Mouse (Mus musculus) MEL (cell line): ENCODE results near the gene Nhsl2. TPM values are rescaled to one million over a fixed set of nuclear protein-coding genes. Genes with fewer than 3 reads are reported as not detected.
A peak's percentile ranks its signal among the peaks of the same experiment; 100 is the strongest.

Experiments used
- DNase-seq: peaks from one replicate; pipeline ENCODE4 v3.0.0; 2011; ENCODE audit warnings: low read depth, low spot score
- H3K27ac ChIP-seq: 2 replicates; pipeline ENCODE4 v1.5.1; 2012; ENCODE audit warnings: low read depth, mild to moderate bottlenecking, control low read depth, low read length, moderate library complexity; ENCODE audit not compliant: control insufficient read depth
- H3K27me3 ChIP-seq, 2 experiments: fragments of 150-350 bp in 1 of 2; sonication (generic) in 1 of 2; 2 replicates each; pipeline ENCODE4 v1.6.1; 2012; ENCODE audit warnings: low read length in 2 of 2, mild to moderate bottlenecking in 2 of 2, improper control_type of control experiment in 1 of 2, moderate library complexity in 1 of 2; ENCODE audit not compliant: insufficient read depth in 2 of 2, control insufficient read depth in 1 of 2
- H3K36me3 ChIP-seq, 2 experiments: 2 replicates each; pipeline ENCODE4 v1.6.1; 2012 to 2014; ENCODE audit warnings: low read length in 2 of 2, improper control_type of control experiment in 1 of 2, inconsistent platforms in 1 of 2, mild to moderate bottlenecking in 1 of 2; ENCODE audit not compliant: insufficient read depth in 2 of 2, control insufficient read depth in 1 of 2
- H3K4me1 ChIP-seq, 2 experiments: fragments of 150-350 bp in 1 of 2; sonication (generic) in 1 of 2; 2 replicates each; pipeline ENCODE4 v1.6.1; 2012; ENCODE audit warnings: low read length in 2 of 2, improper control_type of control experiment in 1 of 2, mild to moderate bottlenecking in 1 of 2; ENCODE audit not compliant: insufficient read depth in 2 of 2, control insufficient read depth in 1 of 2
- H3K4me3 ChIP-seq, 2 experiments: fragments of 150-350 bp in 1 of 2; sonication (generic) in 1 of 2; 2 replicates each; pipeline ENCODE4 v1.5.1; 2012; ENCODE audit warnings: low read depth in 2 of 2, low read length in 2 of 2, mild to moderate bottlenecking in 2 of 2, moderate library complexity in 2 of 2, control low read depth in 1 of 2, improper control_type of control experiment in 1 of 2; ENCODE audit not compliant: control insufficient read depth in 1 of 2, insufficient read depth in 1 of 2
- H3K79me2 ChIP-seq: 2 replicates; pipeline ENCODE4 v1.6.1; 2012; ENCODE audit warnings: mild to moderate bottlenecking, low read length, moderate library complexity; ENCODE audit not compliant: control insufficient read depth, poor library complexity, insufficient read depth
- H3K9ac ChIP-seq: 2 replicates; pipeline ENCODE4 v1.6.1; 2012; ENCODE audit warnings: low read depth, mild to moderate bottlenecking, control low read depth, low read length, moderate library complexity; ENCODE audit not compliant: control insufficient read depth, poor library complexity, severe bottlenecking
- H3K9me3 ChIP-seq: fragments of 150-350 bp; sonication (generic); replicated peaks from 2 replicates; pipeline ENCODE4 v1.6.1; 2012; ENCODE audit warnings: mild to moderate bottlenecking, low read length, improper control_type of control experiment, moderate library complexity; ENCODE audit not compliant: insufficient read depth
- BHLHE40 ChIP-seq: IDR thresholded peaks from 2 replicates; pipeline ENCODE4 v1.6.1; 2012; ENCODE audit warnings: low read depth, mild to moderate bottlenecking, inconsistent platforms, low read length, improper control_type of control experiment, borderline replicate concordance
- CHD1 ChIP-seq: IDR thresholded peaks from 2 replicates; pipeline ENCODE4 v1.6.1; 2012; ENCODE audit warnings: low read depth, mild to moderate bottlenecking, inconsistent platforms, low read length, improper control_type of control experiment
- ETS1 ChIP-seq: IDR thresholded peaks from 2 replicates; pipeline ENCODE4 v1.6.1; 2012; ENCODE audit warnings: low read depth, mild to moderate bottlenecking, inconsistent platforms, low read length, improper control_type of control experiment, moderate library complexity
- GABPA ChIP-seq: IDR thresholded peaks from 2 replicates; pipeline ENCODE4 v1.6.1; 2012; ENCODE audit warnings: low read depth, mild to moderate bottlenecking, inconsistent platforms, low read length, improper control_type of control experiment, moderate library complexity
- JUND ChIP-seq: IDR thresholded peaks from 2 replicates; pipeline ENCODE4 v1.6.1; 2011; ENCODE audit warnings: low read depth, mild to moderate bottlenecking, improper control_type of control experiment, low read length
- KAT2A ChIP-seq: conservative IDR thresholded peaks from 2 replicates; pipeline ENCODE4 v1.6.1; 2012; ENCODE audit warnings: low read depth, low read length, improper control_type of control experiment, inconsistent platforms
- MAX ChIP-seq: IDR thresholded peaks from 2 replicates; pipeline ENCODE4 v1.6.1; 2011; ENCODE audit warnings: low read length, improper control_type of control experiment
- MEF2A ChIP-seq: IDR thresholded peaks from 2 replicates; pipeline ENCODE4 v1.6.1; 2014; ENCODE audit warnings: low read depth, mild to moderate bottlenecking, inconsistent platforms, low read length, improper control_type of control experiment; ENCODE audit not compliant: poor library complexity, insufficient replicate concordance, severe bottlenecking; ENCODE audit errors: extremely low read depth
- MYC ChIP-seq: IDR thresholded peaks from 2 replicates; pipeline ENCODE4 v1.6.1; 2011; ENCODE audit warnings: low read depth, mild to moderate bottlenecking, low read length, improper control_type of control experiment, moderate library complexity
- NELFE ChIP-seq: IDR thresholded peaks from 2 replicates; pipeline ENCODE4 v1.6.1; 2011; ENCODE audit warnings: low read depth, low read length, improper control_type of control experiment
- NRF1 ChIP-seq: IDR thresholded peaks from 2 replicates; pipeline ENCODE4 v1.6.1; 2014; ENCODE audit warnings: low read depth, mild to moderate bottlenecking, inconsistent platforms, low read length, improper control_type of control experiment, moderate library complexity; ENCODE audit not compliant: poor library complexity, insufficient read depth, severe bottlenecking
- POLR2A ChIP-seq, 2 experiments: IDR thresholded peaks; 2 replicates each; pipeline ENCODE4 v1.6.1; 2011 to 2012; ENCODE audit warnings: low read length in 2 of 2, mild to moderate bottlenecking in 2 of 2, control low read depth in 1 of 2, improper control_type of control experiment in 1 of 2, low read depth in 1 of 2, moderate library complexity in 1 of 2; ENCODE audit not compliant: control insufficient read depth in 1 of 2, insufficient read depth in 1 of 2, poor library complexity in 1 of 2
- POLR2AphosphoS2 ChIP-seq: IDR thresholded peaks from 2 replicates; pipeline ENCODE4 v1.6.1; 2011; ENCODE audit warnings: low read length, improper control_type of control experiment
- POLR2AphosphoS5 ChIP-seq: IDR thresholded peaks from 2 replicates; pipeline ENCODE4 v1.6.1; 2012; ENCODE audit warnings: low read depth, borderline replicate concordance, mild to moderate bottlenecking, inconsistent platforms, low read length, moderate library complexity, mixed read lengths
- SIN3A ChIP-seq: IDR thresholded peaks from 2 replicates; pipeline ENCODE4 v1.6.1; 2012; ENCODE audit warnings: low read length, improper control_type of control experiment, inconsistent platforms
- TCF12 ChIP-seq: IDR thresholded peaks from 2 replicates; pipeline ENCODE4 v1.6.1; 2014; ENCODE audit warnings: low read depth, mild to moderate bottlenecking, inconsistent platforms, low read length, improper control_type of control experiment, moderate library complexity
- USF2 ChIP-seq, 2 experiments: IDR thresholded peaks; 2 replicates each; pipeline ENCODE4 v1.6.1; 2011 to 2012; ENCODE audit warnings: improper control_type of control experiment in 2 of 2, low read length in 2 of 2, borderline replicate concordance in 1 of 2, inconsistent platforms in 1 of 2, low read depth in 1 of 2, mild to moderate bottlenecking in 1 of 2; ENCODE audit not compliant: insufficient read depth in 1 of 2
- ZC3H11A ChIP-seq: IDR thresholded peaks from 2 replicates; pipeline ENCODE4 v1.6.1; 2012; ENCODE audit warnings: low read depth, mild to moderate bottlenecking, inconsistent platforms, low read length, improper control_type of control experiment
- ZKSCAN1 ChIP-seq: IDR thresholded peaks from 2 replicates; pipeline ENCODE4 v1.6.1; 2012; ENCODE audit warnings: low read depth, mild to moderate bottlenecking, inconsistent platforms, low read length, improper control_type of control experiment, moderate library complexity
- ZMIZ1 ChIP-seq: IDR thresholded peaks from 2 replicates; pipeline ENCODE4 v1.6.1; 2012; ENCODE audit warnings: low read depth, mild to moderate bottlenecking, inconsistent platforms, low read length, improper control_type of control experiment, moderate library complexity
- polyA plus RNA-seq, 2 experiments: library from polyadenylated mRNA; stranded (reverse) in 1 of 2; unstranded in 1 of 2; fragments of >175 nt in 1 of 2; fragments of >200 nt in 1 of 2; gene quantifications; 2 replicates each; pipeline versions ENCODE4 v1.2.1 to v1.2.4; 2012; ENCODE audit warnings: low replicate concordance in 2 of 2, low read depth in 1 of 2; ENCODE audit not compliant: insufficient read length in 2 of 2, insufficient read depth in 1 of 2, missing spikeins in 1 of 2
- total RNA-seq: library from RNA; depleted of rRNA; stranded (reverse); fragments of 300-350 nt; gene quantifications from 2 replicates; pipeline ENCODE4 v1.2.3, GENCODE M21; 2012

Nhsl2 gene
- total and polyA plus RNA-seq, 3 experiments, result 0.01 to 0.23 TPM; not detected in 1

DNA sequence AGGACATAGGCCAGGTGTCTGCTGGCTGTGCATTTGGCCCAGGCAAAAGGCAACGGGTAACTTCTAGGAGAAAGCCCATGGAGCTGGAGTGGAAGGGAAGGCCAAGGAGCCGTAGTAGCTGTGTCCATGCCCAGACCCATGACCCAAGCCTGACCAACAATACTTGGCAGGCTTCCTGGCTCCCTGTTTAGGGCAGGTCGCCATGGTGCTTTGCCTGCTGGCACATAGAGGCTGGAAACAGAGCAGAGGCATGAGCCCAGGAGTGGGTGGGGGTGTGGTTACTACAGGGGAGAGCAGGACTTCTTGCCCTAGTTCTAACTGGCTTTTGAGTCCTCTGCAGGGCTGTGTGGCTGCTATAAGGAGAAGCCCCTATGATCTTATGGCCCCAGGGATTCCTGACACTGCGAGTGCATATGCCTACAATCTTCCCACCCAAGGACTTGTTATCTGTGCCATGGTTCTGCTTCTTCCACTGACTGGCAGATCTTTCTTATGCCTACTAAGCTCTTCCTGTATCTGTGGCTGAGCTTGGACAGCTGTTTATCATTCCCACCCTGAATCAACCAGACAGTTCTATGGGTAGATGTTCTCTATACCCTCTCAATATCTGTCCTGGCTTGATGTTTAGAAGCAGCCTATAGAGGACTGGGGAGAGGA is 40.8 kb downstream of the Nhsl2 start:
- TF ChIP-seq MEF2A (no peak), CHD1 (no peak), ZMIZ1 (no peak), ETS1 (no peak), MAX (no peak), NRF1 (no peak), POLR2AphosphoS2 (no peak), NELFE (no peak)
- H3K9ac ChIP-seq, result no peak overlapping the region
- H3K4me1 ChIP-seq, result peaks cover 0 to 9% of the 10 kb centered on the region in 2 experiments; a peak in 1 of 4 replicates
- DNase-seq, result peak; percentile 9
- no peaks in the 10 kb centered on the region for H3K79me2 ChIP-seq
- peaks cover 0 to 3% of the 10 kb centered on the region in 2 experiments; a peak in 1 of 4 replicates for H3K36me3 ChIP-seq
- no peak overlapping the region for H3K4me3 ChIP-seq
- no peaks in the 10 kb centered on the region for H3K27me3 ChIP-seq
- H3K27ac ChIP-seq, result no peak overlapping the region
- H3K9me3 ChIP-seq, result no peaks in the 10 kb centered on the region

GRCm38 (mm10) chrX:101893796-101894195 is 44.6 kb downstream of the Nhsl2 start:
- no peak for DNase-seq
- no peak overlapping the region for H3K27ac ChIP-seq
- H3K79me2 ChIP-seq, result no peaks in the 10 kb centered on the region
- H3K9me3 ChIP-seq, result no peaks in the 10 kb centered on the region
- H3K36me3 ChIP-seq, result no peaks in the 10 kb centered on the region
- TF ChIP-seq JUND, result no peak
- no peak for TF ChIP-seq KAT2A
- no peak for TF ChIP-seq MYC
- TF ChIP-seq POLR2A (IDR thresholded peaks at IDR 0.05; ENCODE audit: control insufficient read depth in 1 of 2, insufficient read depth in 1 of 2, low read depth in 1 of 2, low read length in 2 of 2, poor library complexity in 1 of 2), result no peak
- TF ChIP-seq POLR2AphosphoS5, result no peak
- no peak for TF ChIP-seq SIN3A
- no peak for TF ChIP-seq TCF12
- TF ChIP-seq ZKSCAN1, result no peak
- TF ChIP-seq ZC3H11A, result no peak
- TF ChIP-seq BHLHE40, result no peak
- no peak for TF ChIP-seq USF2 (IDR thresholded peaks at IDR 0.05; ENCODE audit: borderline replicate concordance in 1 of 2, insufficient read depth in 1 of 2, low read depth in 1 of 2, low read length in 2 of 2)
- TF ChIP-seq MAX, result no peak
- no peak for TF ChIP-seq GABPA
- TF ChIP-seq, all 39 proteins: peak for 0
- no peaks in the 10 kb centered on the region for H3K4me1 ChIP-seq
- no peak overlapping the region for H3K4me3 ChIP-seq
- H3K9ac ChIP-seq, result no peak overlapping the region
- peaks cover 0 to 1% of the 10 kb centered on the region in 2 experiments; a peak in 1 of 4 replicates for H3K27me3 ChIP-seq
